Mouse (Mus musculus) retina, postnatal 7 days (tissue): Measurements from ENCODE around the gene Nadk2.

Experiments
- DNase-seq: peaks from one replicate; pipeline ENCODE4 v3.0.0-alpha.2; 2012; ENCODE audit warnings: low read depth, low spot score

The Nadk2 gene

DNA sequence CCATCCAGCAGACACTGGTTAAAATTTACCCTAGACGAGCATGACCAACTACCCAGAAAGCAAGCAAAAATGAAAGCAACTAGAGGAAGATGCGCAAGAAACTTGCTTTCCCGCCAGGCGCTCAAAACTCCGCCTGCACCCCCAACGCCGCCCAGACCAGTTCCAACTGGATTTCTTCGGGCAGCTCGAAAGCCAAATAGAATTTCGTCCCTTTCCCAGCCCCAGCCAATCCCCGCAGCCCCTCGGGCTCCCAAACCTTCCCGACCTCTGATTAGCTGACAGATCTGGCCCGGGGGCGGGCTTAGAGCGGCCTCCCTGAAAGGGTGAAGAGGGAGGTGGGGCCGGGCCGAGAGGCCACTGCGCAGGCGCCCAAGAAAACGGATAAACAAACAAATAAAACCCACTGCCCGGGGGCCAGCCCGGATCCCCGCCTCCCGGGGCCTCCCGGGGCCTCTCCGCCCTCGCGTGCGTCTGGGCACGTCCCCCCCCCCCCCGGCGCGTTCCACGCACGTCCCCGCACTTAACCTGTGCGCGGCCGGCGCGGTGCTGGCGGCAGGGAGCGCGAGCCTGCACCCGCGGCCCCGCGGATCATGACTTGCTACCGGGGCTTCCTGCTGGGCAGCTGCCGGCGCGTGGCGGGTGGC, at the start of gene Nadk2:
TSS of gene Nadk2 (plus strand) at position 349 of the 644 bp plus-strand sequence.
- peak; percentile 99 for DNase-seq

GRCm38 (mm10) chr15:9055704-9056103, 15.4 kb upstream of the Nadk2 start:
- no peak for DNase-seq

DNA sequence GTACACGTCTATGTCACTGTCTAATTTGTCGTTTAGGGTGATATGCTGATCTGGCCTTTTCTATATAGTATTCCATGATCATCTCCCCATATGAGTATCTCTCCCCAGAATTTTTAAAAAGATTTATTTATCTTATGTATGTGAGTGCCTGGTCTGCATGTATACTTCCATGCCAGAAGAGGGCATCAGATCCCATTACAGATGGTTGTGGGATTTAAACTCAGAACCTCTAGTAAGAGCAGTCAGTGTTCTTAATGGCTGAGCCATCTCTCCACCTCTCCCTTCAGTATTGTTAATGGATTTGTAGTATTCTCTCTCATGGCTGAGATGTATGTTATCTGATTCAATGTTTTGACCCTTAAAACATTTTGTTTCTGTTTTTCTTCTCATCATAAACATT, 11.2 kb upstream of the Nadk2 start:
- DNase-seq, result no peak

GRCm38 (mm10) chr15:9061150-9061882, 9.7 kb upstream of the Nadk2 start:
- no peak for DNase-seq

DNA sequence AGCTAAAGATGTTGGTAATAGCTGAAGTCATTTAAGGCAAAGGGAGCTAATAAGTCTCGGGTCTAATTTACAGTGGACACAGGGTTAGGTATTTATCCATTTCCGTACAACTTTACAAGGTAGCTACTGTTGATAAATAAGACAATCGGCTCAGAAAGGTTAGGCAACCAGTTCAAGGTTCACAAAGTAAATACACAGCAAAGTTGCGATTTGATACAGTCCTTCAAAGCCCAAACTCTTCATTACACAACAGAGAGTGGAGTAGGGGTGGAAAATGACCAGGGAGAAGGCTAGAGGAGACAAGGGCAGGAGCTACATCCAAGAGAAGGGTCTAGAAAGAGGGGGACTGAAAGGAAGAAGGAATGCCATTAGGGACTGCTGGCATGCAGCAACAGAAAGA, 2.2 kb upstream of the Nadk2 start:
- no peak for DNase-seq

- DNase-seq, result no peak
Measured at GRCm38 (mm10) chr15:9070353-9070752, 707 bp upstream of the Nadk2 start.

- no peak for DNase-seq
Measured at GRCm38 (mm10) chr15:9071556-9072544, 790 bp downstream of the Nadk2 start.

- DNase-seq, result no peak
Measured at GRCm38 (mm10) chr15:9072630-9073029, 1.6 kb downstream of the Nadk2 start.

- no peak for DNase-seq
Measured at GRCm38 (mm10) chr15:9073067-9073608, 2.1 kb downstream of the Nadk2 start.

DNA sequence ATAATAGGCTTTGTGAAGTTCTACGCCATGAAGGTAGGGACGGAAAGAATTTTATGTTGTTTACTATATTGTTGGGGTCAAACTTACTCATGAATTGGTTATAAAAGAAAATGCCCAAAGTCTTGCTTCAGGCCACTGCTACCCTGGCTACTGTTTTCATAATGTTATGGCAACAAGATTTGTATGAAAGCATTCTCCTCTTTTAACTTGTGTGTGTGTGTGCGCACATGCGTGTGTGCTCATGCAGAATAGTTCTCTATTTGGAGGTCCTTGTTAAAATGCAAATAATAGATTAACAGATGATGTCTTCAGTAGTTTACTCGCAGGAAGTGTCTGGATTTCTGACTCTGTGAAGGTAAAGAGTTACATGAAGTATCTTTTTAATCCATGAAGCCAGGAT, 2.6 kb downstream of the Nadk2 start:
- no peak for DNase-seq

DNA sequence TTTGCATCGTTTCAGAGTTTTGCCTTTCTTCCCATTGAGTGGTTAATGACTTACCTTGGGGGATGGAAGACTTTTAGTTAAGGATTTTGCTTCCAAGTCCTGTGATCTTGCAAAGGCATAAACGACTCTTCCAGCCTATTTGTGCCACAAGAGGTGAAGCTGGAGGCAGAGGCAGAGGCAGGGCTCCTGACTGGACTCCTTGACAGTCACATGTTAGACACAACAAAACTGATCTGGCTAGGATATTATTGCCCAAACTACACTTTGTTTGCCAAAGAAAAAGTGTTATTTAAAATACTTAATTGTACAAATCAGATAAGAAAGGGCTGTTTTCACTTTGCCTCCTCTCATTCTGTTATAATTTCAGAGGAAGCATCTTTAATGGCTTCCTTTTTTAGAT, 3.1 kb downstream of the Nadk2 start:
- no peak for DNase-seq

DNA sequence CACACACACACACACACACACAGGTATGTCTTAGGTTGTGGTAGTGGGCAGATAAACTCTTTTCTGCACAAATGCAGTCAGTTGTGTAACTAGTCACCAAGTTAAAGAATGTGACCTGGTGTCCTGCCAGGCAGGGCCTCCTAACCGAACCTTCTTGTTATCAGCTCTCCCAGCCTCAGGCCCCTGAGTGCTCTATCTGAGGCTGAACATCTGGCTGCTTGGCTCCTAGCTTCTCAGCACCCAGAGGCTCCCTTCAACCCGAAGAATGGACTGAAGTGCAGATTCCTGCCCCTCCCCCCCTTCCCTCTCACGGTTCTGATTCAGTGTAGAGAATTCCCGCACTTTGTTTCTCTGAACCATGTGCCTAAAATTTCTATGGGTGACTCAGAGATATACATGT, 3.6 kb downstream of the Nadk2 start:
- no peak for DNase-seq

- no peak for DNase-seq
Measured at GRCm38 (mm10) chr15:9075608-9076200, 4.6 kb downstream of the Nadk2 start.

- DNase-seq, result no peak
Measured at GRCm38 (mm10) chr15:9078481-9079300, 7.6 kb downstream of the Nadk2 start.

GRCm38 (mm10) chr15:9079626-9080025, 8.6 kb downstream of the Nadk2 start:
- no peak for DNase-seq

- no peak for DNase-seq
Measured at GRCm38 (mm10) chr15:9080206-9080605, 9.1 kb downstream of the Nadk2 start.

GRCm38 (mm10) chr15:9081294-9081693, 10.2 kb downstream of the Nadk2 start:
- DNase-seq, result no peak

DNA sequence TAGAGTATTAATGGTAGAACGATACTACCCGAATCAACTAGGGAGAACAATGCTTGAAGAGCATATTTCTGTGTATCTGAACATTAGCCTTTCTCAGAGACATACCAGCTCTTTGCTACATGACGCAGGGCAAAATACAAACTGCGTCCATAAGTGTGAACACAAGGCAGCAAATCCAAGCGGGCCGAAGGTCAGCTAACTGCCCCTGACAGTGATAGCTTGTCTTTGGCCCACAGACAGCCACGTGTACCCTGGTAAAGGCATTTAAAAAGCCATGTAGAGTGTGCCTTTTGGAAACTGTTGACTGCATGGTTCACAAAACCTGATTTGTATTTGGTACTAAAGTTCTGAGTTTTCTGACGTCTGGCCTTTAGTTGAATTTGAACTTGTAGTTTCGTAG, 11.7 kb downstream of the Nadk2 start:
- no peak for DNase-seq

GRCm38 (mm10) chr15:9086813-9087212, 15.8 kb downstream of the Nadk2 start:
- no peak for DNase-seq

DNA sequence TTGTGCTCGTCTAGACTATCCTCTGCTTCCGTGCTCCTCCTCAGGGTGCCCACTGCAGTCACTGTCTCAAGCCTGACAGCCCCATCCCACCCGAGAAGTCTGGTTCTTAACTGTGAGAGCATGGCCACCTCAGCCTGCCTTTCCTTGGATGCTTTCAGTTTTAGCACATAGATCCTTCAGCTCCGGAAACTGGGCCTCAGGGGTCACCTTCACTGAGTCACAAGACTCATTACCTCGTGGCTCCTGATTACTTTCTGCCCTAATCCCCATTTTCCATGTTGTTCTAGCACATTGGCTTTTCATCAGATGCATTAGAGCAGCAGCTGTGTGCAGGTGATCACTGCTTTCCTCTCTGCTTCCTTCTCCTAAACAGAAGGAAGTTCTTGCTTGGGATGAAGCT, 16.4 kb downstream of the Nadk2 start:
- DNase-seq, result no peak
